Comparison of ENCODE assay signal across 24 mouse cellular contexts in the genomic region with DNA sequence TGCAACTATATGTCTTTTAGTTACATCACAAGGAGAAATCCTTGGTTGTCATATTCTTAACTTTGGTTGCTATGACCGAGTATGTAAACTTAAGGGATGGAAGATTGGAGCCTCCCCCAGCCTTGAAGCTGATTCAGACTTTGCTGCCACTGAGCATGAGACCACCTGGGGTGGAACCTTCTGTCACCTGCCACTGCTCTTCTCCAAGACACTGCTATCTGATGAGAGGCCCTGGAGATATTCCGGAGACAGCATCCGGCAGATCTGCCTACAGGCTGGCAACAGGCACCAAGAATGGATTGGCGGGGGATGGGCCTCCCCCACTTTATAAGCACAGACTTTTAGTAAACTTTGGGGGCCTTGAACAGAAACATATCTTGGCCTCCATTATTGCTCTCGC. TPM values are rescaled to one million over a fixed set of nuclear protein-coding genes. Genes with fewer than 3 reads are reported as not detected.
DNase-seq lines count a peak whose midpoint lies in the region; ATAC-seq lines count a peak whose summit lies in the region.
"Had no signal": no experiment of that assay in that cellular context is flagged by ENCODE, and none has a peak within 500 bp of the region (broad histone marks: within the 10 kb centered on the region; RNA-seq: fewer than 3 reads in every experiment).

No protein-coding gene starts in this region.

- H3K4me3 ChIP-seq in heart, embryonic 11.5 days (ENCODE audit: low read depth, low read length) = no peak overlapping the region
- H3K4me3 ChIP-seq: embryonic facial prominence, embryonic 13.5 days; forebrain, embryonic 13.5 days; heart, embryonic 15.5 days; hindbrain, embryonic 13.5 days had no signal

- 69% methylated on average over 5 of the region's 5 CpGs for WGBS in heart, embryonic 11.5 days (ENCODE audit: insufficient replicate concordance)

- DNase-seq in cerebellum, postnatal 4 days (ENCODE audit: low spot score in 2 of 2) = no peak
- peak; percentile 88 for DNase-seq in cerebellum, adult 9-10 months
- peak; percentile 85 to 89 for DNase-seq in cerebellum, postnatal 25 days
- no peak for DNase-seq in embryo, embryonic 11 days
- no peak for DNase-seq in heart, adult 18-20 months
- DNase-seq: adrenal gland, adult 8-10 months; adrenal gland, postnatal 36 days; B cell, adult 2 months; forebrain, postnatal 0 days; gastrocnemius, postnatal 14 days; heart, postnatal 14 days; kidney, adult 11 months had no signal

- H3K4me1 ChIP-seq in heart, embryonic 11.5 days (ENCODE audit: control insufficient read depth, insufficient read depth, low read length) = no peaks in the 10 kb centered on the region
- H3K4me1 ChIP-seq: forebrain, embryonic 13.5 days; heart, embryonic 15.5 days had no signal

- H3K27me3 ChIP-seq in heart, embryonic 11.5 days (ENCODE audit: control insufficient read depth, insufficient read depth, low read length) = no peaks in the 10 kb centered on the region
- H3K27me3 ChIP-seq: embryonic facial prominence, embryonic 13.5 days; forebrain, embryonic 13.5 days; heart, embryonic 15.5 days; hindbrain, embryonic 13.5 days had no signal

- no peaks in the 10 kb centered on the region for H3K9me3 ChIP-seq in heart, embryonic 11.5 days (replicated peaks; ENCODE audit: control insufficient read depth, low read length)
- H3K9me3 ChIP-seq: embryonic facial prominence, embryonic 13.5 days; forebrain, embryonic 13.5 days; G1E; heart, embryonic 15.5 days; hindbrain, embryonic 13.5 days had no signal

- H3K9ac ChIP-seq in heart, embryonic 11.5 days (ENCODE audit: low read depth, low read length) = no peak overlapping the region
- H3K9ac ChIP-seq: embryonic facial prominence, embryonic 13.5 days; forebrain, embryonic 13.5 days; forebrain, postnatal 0 days; heart, embryonic 15.5 days; hindbrain, embryonic 13.5 days had no signal

- H3K4me2 ChIP-seq in heart, embryonic 11.5 days = no peak overlapping the region
- H3K4me2 ChIP-seq: embryonic facial prominence, embryonic 13.5 days; forebrain, embryonic 13.5 days; heart, embryonic 15.5 days; hindbrain, embryonic 13.5 days had no signal

- peak; percentile 64; the same call in 1 of the 2 replicates for ATAC-seq in cerebellum, adult (ENCODE audit: insufficient number of reproducible peaks, low FRiP score, low TSS enrichment)
- ATAC-seq in heart, embryonic 11.5 days (replicated peaks; ENCODE audit: insufficient number of reproducible peaks, low FRiP score, low TSS enrichment) = no peak
- ATAC-seq: CD4-positive, CD25-positive, alpha-beta regulatory T cell, adult 4 months; forebrain, embryonic 13.5 days; forebrain, postnatal 0 days; hindbrain, postnatal 0 days had no signal

- H3K36me3 ChIP-seq in heart, embryonic 11.5 days (ENCODE audit: control insufficient read depth, insufficient read depth, low read length) = no peaks in the 10 kb centered on the region
- H3K36me3 ChIP-seq: heart, embryonic 15.5 days had no signal

- no peak overlapping the region for H3K27ac ChIP-seq in heart, embryonic 11.5 days (ENCODE audit: low read depth, low read length)
- H3K27ac ChIP-seq: embryonic facial prominence, embryonic 13.5 days; forebrain, embryonic 13.5 days; heart, embryonic 15.5 days; hindbrain, embryonic 13.5 days; hindbrain, postnatal 0 days had no signal

RNA-seq across cellular contexts. Expression of a gene that starts 24.9 kb away (rescaled TPM):
- 8.3 and 9.0 TPM in 2 replicates for polyA plus RNA-seq in heart, embryonic 11.5 days (2014; fragmentation: Nextera tagmentation; extraction: Ambion mirVana)
- 10 to 100 TPM; 28.6 to 35.8 TPM for total RNA-seq in heart, adult 18-20 months (2021)

RNA-seq across cellular contexts. Expression of a gene that starts 52.8 kb away (rescaled TPM):
- not detected in 2 replicates for polyA plus RNA-seq in heart, embryonic 11.5 days (2014; fragmentation: Nextera tagmentation; extraction: Ambion mirVana)
- under 1 TPM in 1 of 2 experiments, not detected in 1; 0.64 TPM for total RNA-seq in heart, adult 18-20 months (2021)
- total RNA-seq: adrenal gland, adult 8-10 months; adrenal gland, postnatal 36 days; gastrocnemius, adult 18-20 months; gastrocnemius, postnatal 14 days; heart, adult 8-10 months; hematopoietic stem cell, adult 5-6 weeks had no signal
- polyA plus RNA-seq: CD4-positive, CD25-positive, alpha-beta regulatory T cell, adult 4 months; G1E had no signal

Comparison
In these comparisons a context has a peak if more than half of its experiments do, and no peak if none do; other contexts are left out.
1. DNase-seq: peak in cerebellum, adult 9-10 months (single experiment) and cerebellum, postnatal 25 days (2 of 2); none in cerebellum, postnatal 4 days (0 of 2), embryo, embryonic 11 days (single experiment) and heart, adult 18-20 months (0 of 2).